16 mouse cellular contexts compared by ENCODE assay signal in the genomic region with DNA sequence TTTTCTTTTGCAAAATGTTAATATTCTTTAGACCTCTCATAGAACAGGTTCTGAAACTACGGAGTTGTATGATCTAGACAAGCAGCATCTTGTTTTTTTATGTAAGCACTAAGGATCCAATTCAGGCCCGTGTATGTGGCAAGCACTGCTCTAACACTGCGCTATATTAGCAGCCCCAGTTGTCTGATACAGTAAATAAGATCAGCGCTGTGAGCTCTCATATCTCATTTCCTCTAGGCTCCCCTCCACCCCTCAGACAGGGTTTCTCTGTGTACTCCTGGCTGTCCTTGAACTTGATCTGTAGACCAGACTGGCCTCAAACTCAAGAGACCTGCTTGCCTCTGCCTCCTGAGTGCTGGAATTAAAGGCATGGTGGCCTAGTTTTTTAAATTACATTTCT. TPM values are rescaled to one million over a fixed set of nuclear protein-coding genes. Genes with fewer than 3 reads are reported as not detected.
A peak's percentile ranks its signal among the peaks of the same experiment; 100 is the strongest.
DNase-seq lines count a peak whose midpoint lies in the region; ATAC-seq and TF ChIP-seq lines count a peak whose summit lies in the region.
"Had no signal": no experiment of that assay in that cellular context is flagged by ENCODE, and none has a peak within 500 bp of the region (broad histone marks: within the 10 kb centered on the region; RNA-seq: fewer than 3 reads in every experiment).

No protein-coding gene starts in this region.

- no peak overlapping the region for H3K9ac ChIP-seq in hindbrain, embryonic 15.5 days
- H3K9ac ChIP-seq in hindbrain, embryonic 12.5 days = no peak overlapping the region
- H3K9ac ChIP-seq in midbrain, postnatal 0 days (replicated peaks; ENCODE audit: low read length, poor library complexity, severe bottlenecking) = no peak overlapping the region
- no peak overlapping the region for H3K9ac ChIP-seq in midbrain, embryonic 15.5 days
- H3K9ac ChIP-seq: limb, embryonic 15.5 days had no signal

- peak overlapping the region; percentile 44 for H3K27ac ChIP-seq in cerebellum, adult 2 months (ENCODE audit: insufficient read depth, low read length)
- peak overlapping the region; percentile 74; the same call in 1 of the 2 replicates for H3K27ac ChIP-seq in hindbrain, embryonic 15.5 days (replicated peaks)
- H3K27ac ChIP-seq in hindbrain, embryonic 12.5 days = no peak overlapping the region
- H3K27ac ChIP-seq in midbrain, postnatal 0 days (ENCODE audit: low read depth, low read length) = peak overlapping the region; percentile 26; the same call in 1 of the 2 replicates
- no peak overlapping the region for H3K27ac ChIP-seq in midbrain, embryonic 15.5 days
- H3K27ac ChIP-seq: heart, embryonic 10.5 days; kidney, postnatal 0 days had no signal

- WGBS in cerebellum, adult 2 months = 73% methylated on average over 4 of the region's 4 CpGs
- WGBS in hindbrain, embryonic 15.5 days = 89% methylated on average over 4 of the region's 4 CpGs
- 96% methylated on average over 4 of the region's 4 CpGs for WGBS in hindbrain, embryonic 12.5 days
- WGBS in midbrain, postnatal 0 days = 84% methylated on average over 4 of the region's 4 CpGs
- WGBS in midbrain, embryonic 15.5 days = 88% methylated on average over 4 of the region's 4 CpGs

- no peaks in the 10 kb centered on the region for H3K27me3 ChIP-seq in cerebellum, adult 2 months (ENCODE audit: control insufficient read depth, insufficient read depth, low read length)
- no peaks in the 10 kb centered on the region for H3K27me3 ChIP-seq in hindbrain, embryonic 15.5 days
- no peaks in the 10 kb centered on the region for H3K27me3 ChIP-seq in hindbrain, embryonic 12.5 days
- H3K27me3 ChIP-seq in midbrain, postnatal 0 days (ENCODE audit: insufficient read depth, low read length) = no peaks in the 10 kb centered on the region
- H3K27me3 ChIP-seq in midbrain, embryonic 15.5 days (replicated peaks) = no peaks in the 10 kb centered on the region
- H3K27me3 ChIP-seq: limb, embryonic 15.5 days had no signal

- H3K4me2 ChIP-seq in hindbrain, embryonic 15.5 days = no peak overlapping the region
- no peak overlapping the region for H3K4me2 ChIP-seq in hindbrain, embryonic 12.5 days (replicated peaks)
- H3K4me2 ChIP-seq in midbrain, postnatal 0 days (ENCODE audit: low read depth, low read length, poor library complexity, severe bottlenecking) = no peak overlapping the region
- H3K4me2 ChIP-seq in midbrain, embryonic 15.5 days = no peak overlapping the region
- H3K4me2 ChIP-seq: limb, embryonic 15.5 days had no signal

- TF ChIP-seq POLR2A in cerebellum, adult 2 months (IDR thresholded peaks at IDR 0.05; ENCODE audit: borderline replicate concordance, insufficient read depth, low read length) = no peak

- H3K4me1 ChIP-seq in cerebellum, adult 2 months (ENCODE audit: control insufficient read depth, insufficient read depth, low read length) = peaks cover 28% of the 10 kb centered on the region
- peaks cover 28% of the 10 kb centered on the region for H3K4me1 ChIP-seq in hindbrain, embryonic 15.5 days (replicated peaks)
- H3K4me1 ChIP-seq in hindbrain, embryonic 12.5 days = 0 out of 2 replicates have a peak, but pooled peaks cover 4% of the 10 kb centered on the region
- H3K4me1 ChIP-seq in midbrain, postnatal 0 days (ENCODE audit: insufficient read depth, low read length) = 0 out of 2 replicates have a peak, but pooled peaks cover 5% of the 10 kb centered on the region
- H3K4me1 ChIP-seq in midbrain, embryonic 15.5 days = peaks cover 10% of the 10 kb centered on the region
- H3K4me1 ChIP-seq: heart, embryonic 10.5 days had no signal

- no peak for ATAC-seq in hindbrain, embryonic 15.5 days (ENCODE audit: low FRiP score, low read depth)
- no peak for ATAC-seq in hindbrain, embryonic 12.5 days (ENCODE audit: low FRiP score)
- ATAC-seq in midbrain, postnatal 0 days (ENCODE audit: low FRiP score) = no peak
- no peak for ATAC-seq in midbrain, embryonic 15.5 days (replicated peaks)
- ATAC-seq: lung, postnatal 0 days had no signal

- no peak for DNase-seq in cerebellum, adult 2 months
- DNase-seq in cerebellum, adult 18-20 months = no peak
- no peak for DNase-seq in midbrain, postnatal 0 days (ENCODE audit: low spot score)
- no peak for DNase-seq in urinary bladder, adult 2 months (ENCODE audit: low spot score)
- DNase-seq in kidney, adult 11 months = no peak
- DNase-seq: embryo, embryonic 11 days; kidney, adult 18-20 months; retina, postnatal 1 day; thymus, adult 2 months had no signal

- H3K9me3 ChIP-seq in hindbrain, embryonic 15.5 days = no peaks in the 10 kb centered on the region
- no peaks in the 10 kb centered on the region for H3K9me3 ChIP-seq in hindbrain, embryonic 12.5 days (replicated peaks)
- no peaks in the 10 kb centered on the region for H3K9me3 ChIP-seq in midbrain, postnatal 0 days (ENCODE audit: low read length)
- no peaks in the 10 kb centered on the region for H3K9me3 ChIP-seq in midbrain, embryonic 15.5 days
- H3K9me3 ChIP-seq: heart, embryonic 10.5 days; limb, embryonic 15.5 days had no signal

- TF ChIP-seq CTCF in cerebellum, adult 2 months (IDR thresholded peaks at IDR 0.05; ENCODE audit: borderline replicate concordance, insufficient read depth, low read depth, low read length) = no peak
- no peak for TF ChIP-seq CTCF in midbrain, postnatal 0 days (IDR thresholded peaks at IDR 0.05)

- no peak overlapping the region for H3K4me3 ChIP-seq in cerebellum, adult 2 months (replicated peaks; ENCODE audit: insufficient read depth, low read depth, low read length)
- no peak overlapping the region for H3K4me3 ChIP-seq in hindbrain, embryonic 15.5 days
- H3K4me3 ChIP-seq in hindbrain, embryonic 12.5 days = no peak overlapping the region
- H3K4me3 ChIP-seq in midbrain, postnatal 0 days (ENCODE audit: low read depth, low read length) = no peak overlapping the region
- H3K4me3 ChIP-seq in midbrain, embryonic 15.5 days = no peak overlapping the region
- H3K4me3 ChIP-seq: heart, embryonic 10.5 days; limb, embryonic 15.5 days had no signal

- H3K36me3 ChIP-seq in hindbrain, embryonic 15.5 days = peaks cover 21% of the 10 kb centered on the region
- peaks cover 32% of the 10 kb centered on the region for H3K36me3 ChIP-seq in hindbrain, embryonic 12.5 days
- H3K36me3 ChIP-seq in midbrain, postnatal 0 days (ENCODE audit: insufficient read depth, low read length) = peaks cover 20% of the 10 kb centered on the region
- peaks cover 7% of the 10 kb centered on the region; the same call in 1 of the 2 replicates for H3K36me3 ChIP-seq in midbrain, embryonic 15.5 days (replicated peaks)

RNA-seq across cellular contexts. Expression of gene Cmtr1, which starts 8.6 kb away (rescaled TPM):
- 96.5 and 99.1 TPM in 2 replicates for polyA plus RNA-seq in cerebellum, adult 2 months (2012; rRNA removed)
- 109 and 120 TPM in 2 replicates for polyA plus RNA-seq in hindbrain, embryonic 15.5 days (2015; fragmentation: Nextera tagmentation; extraction: Ambion mirVana)
- 141 and 170 TPM in 2 replicates for polyA plus RNA-seq in hindbrain, embryonic 12.5 days (2016; fragmentation: Nextera tagmentation; extraction: Ambion mirVana)
- 58.5 and 63.6 TPM in 2 replicates for total RNA-seq in midbrain, postnatal 0 days (2014; rRNA removed)
- 105 and 106 TPM in 2 replicates for polyA plus RNA-seq in midbrain, postnatal 0 days (2015; fragmentation: Nextera tagmentation; extraction: Ambion mirVana)
- polyA plus RNA-seq in midbrain, embryonic 15.5 days (2015; fragmentation: Nextera tagmentation; extraction: Ambion mirVana) = 109 and 116 TPM in 2 replicates
- polyA plus RNA-seq in urinary bladder, adult 2 months (2012; rRNA removed) = 45.2 and 45.8 TPM in 2 replicates

RNA-seq across cellular contexts. Expression of gene Ccdc167, which starts 47.8 kb away (rescaled TPM):
- 25.9 and 26.2 TPM in 2 replicates for polyA plus RNA-seq in cerebellum, adult 2 months (2012; rRNA removed)
- 12.6 TPM in 2 replicates for polyA plus RNA-seq in hindbrain, embryonic 15.5 days (2015; fragmentation: Nextera tagmentation; extraction: Ambion mirVana)
- polyA plus RNA-seq in hindbrain, embryonic 12.5 days (2016; fragmentation: Nextera tagmentation; extraction: Ambion mirVana) = 14.0 and 15.3 TPM in 2 replicates
- 9.0 and 9.4 TPM in 2 replicates for total RNA-seq in midbrain, postnatal 0 days (2014; rRNA removed)
- polyA plus RNA-seq in midbrain, postnatal 0 days (2015; fragmentation: Nextera tagmentation; extraction: Ambion mirVana) = 8.3 and 8.6 TPM in 2 replicates
- polyA plus RNA-seq in midbrain, embryonic 15.5 days (2015; fragmentation: Nextera tagmentation; extraction: Ambion mirVana) = 9.3 and 10.4 TPM in 2 replicates
- polyA plus RNA-seq in urinary bladder, adult 2 months (2012; rRNA removed) = 11.2 and 11.3 TPM in 2 replicates

RNA-seq across cellular contexts. Expression of gene Gm28043, which starts 54.4 kb away (rescaled TPM):
- 3.2 and 4.3 TPM in 2 replicates for polyA plus RNA-seq in cerebellum, adult 2 months (2012; rRNA removed)
- polyA plus RNA-seq in hindbrain, embryonic 15.5 days (2015; fragmentation: Nextera tagmentation; extraction: Ambion mirVana) = 2.4 and 3.3 TPM in 2 replicates
- 3.7 and 4.1 TPM in 2 replicates for polyA plus RNA-seq in hindbrain, embryonic 12.5 days (2016; fragmentation: Nextera tagmentation; extraction: Ambion mirVana)
- 3.8 and 6.7 TPM in 2 replicates for total RNA-seq in midbrain, postnatal 0 days (2014; rRNA removed)
- polyA plus RNA-seq in midbrain, postnatal 0 days (2015; fragmentation: Nextera tagmentation; extraction: Ambion mirVana) = 1.2 and 1.7 TPM in 2 replicates
- 1.8 and 2.2 TPM in 2 replicates for polyA plus RNA-seq in midbrain, embryonic 15.5 days (2015; fragmentation: Nextera tagmentation; extraction: Ambion mirVana)
- 1.7 and 1.8 TPM in 2 replicates for polyA plus RNA-seq in urinary bladder, adult 2 months (2012; rRNA removed)

RNA-seq across cellular contexts. Expression of gene Rnf8, which starts 54.4 kb away (rescaled TPM):
- polyA plus RNA-seq in cerebellum, adult 2 months (2012; rRNA removed) = 66.3 and 72.1 TPM in 2 replicates
- 80.6 and 85.2 TPM in 2 replicates for polyA plus RNA-seq in hindbrain, embryonic 15.5 days (2015; fragmentation: Nextera tagmentation; extraction: Ambion mirVana)
- polyA plus RNA-seq in hindbrain, embryonic 12.5 days (2016; fragmentation: Nextera tagmentation; extraction: Ambion mirVana) = 100 and 105 TPM in 2 replicates
- total RNA-seq in midbrain, postnatal 0 days (2014; rRNA removed) = 21.9 and 47.2 TPM in 2 replicates
- 74.3 and 75.3 TPM in 2 replicates for polyA plus RNA-seq in midbrain, postnatal 0 days (2015; fragmentation: Nextera tagmentation; extraction: Ambion mirVana)
- polyA plus RNA-seq in midbrain, embryonic 15.5 days (2015; fragmentation: Nextera tagmentation; extraction: Ambion mirVana) = 85.6 and 88.0 TPM in 2 replicates
- polyA plus RNA-seq in urinary bladder, adult 2 months (2012; rRNA removed) = 31.7 and 35.6 TPM in 2 replicates

Comparison
In these comparisons a context has a peak if more than half of its experiments do, and no peak if none do; other contexts are left out.
1. H3K27ac ChIP-seq: peak in cerebellum, adult 2 months (single experiment), hindbrain, embryonic 15.5 days (single experiment) and midbrain, postnatal 0 days (single experiment); none in hindbrain, embryonic 12.5 days (single experiment) and midbrain, embryonic 15.5 days (single experiment).